Mouse (Mus musculus) heart, postnatal 36 days (tissue): Measurements from ENCODE around the gene Flnb. TPM values are rescaled to one million over a fixed set of nuclear protein-coding genes. Genes with fewer than 3 reads are reported as not detected.

Experiments used
- DNase-seq, 2 experiments: peaks; one replicate each; pipeline ENCODE4 v3.0.0; 2021 to 2022
- intact Hi-C: fragments of 180-260 bp; cut with DNase I; formaldehyde crosslinking; loops from one replicate; pipeline ENCODE4 v1.15.1; 2025
- total RNA-seq, 2 experiments: library from RNA; stranded (reverse); gene quantifications; 2 replicates each; pipeline ENCODE4 v1.2.3; 2021

The Flnb gene
- total RNA-seq, 2 experiments from 2014 or later, result 23.0 to 24.1 TPM

GRCm38 (mm10) chr14:7888811-7889651 lies 71.3 kb downstream of the Flnb start:
- DNase-seq, result no peak
- intact Hi-C loops, result loop anchor here (5.0 kb wide), 2 partner anchors 48 to 72 kb away; partner anchors contain the start of gene Flnb

GRCm38 (mm10) chr14:7889834-7890233 lies 72.1 kb downstream of the Flnb start:
- intact Hi-C loops, result loop anchor here (5.0 kb wide), 2 partner anchors 47 to 73 kb away; partner anchors contain the start of gene Flnb

GRCm38 (mm10) chr14:7891401-7891800 lies 73.6 kb downstream of the Flnb start:
- DNase-seq, result no peak
- intact Hi-C loops, result no loop called here

More at GRCm38 (mm10) chr14:7889834-7890233, 72.1 kb downstream of the Flnb start:
- DNase-seq, result no peak

- no peak for DNase-seq
- intact Hi-C loops, result no loop called here
Measured at GRCm38 (mm10) chr14:7896126-7896525, 78.4 kb downstream of the Flnb start.

GRCm38 (mm10) chr14:7896699-7897098 lies 78.9 kb downstream of the Flnb start:
- intact Hi-C loops, result no loop called here
- no peak for DNase-seq

- no peak for DNase-seq
- intact Hi-C loops, result no loop called here
Measured at GRCm38 (mm10) chr14:7899986-7900385, 82.2 kb downstream of the Flnb start.

- DNase-seq, result peak; percentile 20 to 32
- intact Hi-C loops, result no loop called here
Measured at GRCm38 (mm10) chr14:7900481-7901049, 82.8 kb downstream of the Flnb start.

- DNase-seq, result no peak
Measured at GRCm38 (mm10) chr14:7901484-7902240, 83.9 kb downstream of the Flnb start.

GRCm38 (mm10) chr14:7907058-7907457 lies 89.3 kb downstream of the Flnb start:
- DNase-seq, result no peak
- intact Hi-C loops, result loop anchor here (5.0 kb wide), 1 partner anchor 90 kb away; the partner anchor contains the start of gene Flnb

More at GRCm38 (mm10) chr14:7901484-7902240, 83.9 kb downstream of the Flnb start:
- intact Hi-C loops, result no loop called here

- DNase-seq, result no peak
- intact Hi-C loops, result loop anchor here (5.0 kb wide), 1 partner anchor 92 kb away; the partner anchor contains the start of gene Flnb
Measured at GRCm38 (mm10) chr14:7909472-7909871, 91.7 kb downstream of the Flnb start.

- no peak for DNase-seq
- intact Hi-C loops, result no loop called here
Measured at GRCm38 (mm10) chr14:7913842-7914241, 96.1 kb downstream of the Flnb start.

- intact Hi-C loops, result no loop called here
Measured at GRCm38 (mm10) chr14:7914461-7914860, 96.7 kb downstream of the Flnb start.

GRCm38 (mm10) chr14:7918150-7918991 lies 100.6 kb downstream of the Flnb start:
- no peak for DNase-seq
- intact Hi-C loops, result no loop called here

More at GRCm38 (mm10) chr14:7914461-7914860, 96.7 kb downstream of the Flnb start:
- DNase-seq, result no peak

GRCm38 (mm10) chr14:7919309-7919708 lies 101.6 kb downstream of the Flnb start:
- intact Hi-C loops, result no loop called here
- DNase-seq, result no peak

- intact Hi-C loops, result no loop called here
Measured at GRCm38 (mm10) chr14:7919921-7920320, 102.2 kb downstream of the Flnb start.

GRCm38 (mm10) chr14:7921459-7921858 lies 103.7 kb downstream of the Flnb start:
- DNase-seq, result no peak
- intact Hi-C loops, result no loop called here

More at GRCm38 (mm10) chr14:7919921-7920320, 102.2 kb downstream of the Flnb start:
- no peak for DNase-seq

- intact Hi-C loops, result no loop called here
- DNase-seq, result no peak
Measured at GRCm38 (mm10) chr14:7923635-7924034, 105.9 kb downstream of the Flnb start.

- intact Hi-C loops, result no loop called here
- DNase-seq, result no peak
Measured at GRCm38 (mm10) chr14:7928362-7928761, 110.6 kb downstream of the Flnb start.

GRCm38 (mm10) chr14:7929029-7929428 lies 111.3 kb downstream of the Flnb start:
- no peak for DNase-seq
- intact Hi-C loops, result no loop called here

GRCm38 (mm10) chr14:7932151-7932550 lies 114.4 kb downstream of the Flnb start:
- intact Hi-C loops, result no loop called here
- no peak for DNase-seq
